Mouse (Mus musculus) stomach, embryonic 15.5 days (tissue): ENCODE results near the gene Ptp4a2. TPM values are rescaled to one million over a fixed set of nuclear protein-coding genes. Genes with fewer than 3 reads are reported as not detected.
"Not testable (repeated sequence)": the region's sequence is repeated elsewhere in the genome, so short reads cannot be mapped to it uniquely, and the experiment has no call there.

ENCODE experiments used
- ATAC-seq: fragments of 200-750 bp; cut with Nextera tagmentation; 2 replicates; pipeline ENCODE4 v1.8.0; 2017; ENCODE audit warnings: low read depth, moderate number of reproducible peaks, moderate TSS enrichment; ENCODE audit not compliant: insufficient read depth, low FRiP score
- H3K27ac ChIP-seq: fragments of 300-500 bp; sonication (generic); 2 replicates; pipeline ENCODE4 v1.5.1; 2015; ENCODE audit warnings: mild to moderate bottlenecking, inconsistent platforms
- H3K27me3 ChIP-seq: fragments of 300-500 bp; sonication (generic); replicated peaks from 2 replicates; pipeline ENCODE4 v1.6.1; 2015; ENCODE audit warnings: inconsistent platforms
- H3K36me3 ChIP-seq: fragments of 300-500 bp; sonication (generic); 2 replicates; pipeline ENCODE4 v1.6.1; 2015; ENCODE audit warnings: inconsistent platforms
- H3K4me1 ChIP-seq: fragments of 300-500 bp; sonication (generic); 2 replicates; pipeline ENCODE4 v1.6.1; 2015; ENCODE audit warnings: inconsistent platforms
- H3K4me2 ChIP-seq: fragments of 300-500 bp; sonication (generic); 2 replicates; pipeline ENCODE4 v1.6.1; 2015; ENCODE audit warnings: mild to moderate bottlenecking, inconsistent platforms
- H3K4me3 ChIP-seq: fragments of 300-500 bp; sonication (generic); replicated peaks from 2 replicates; pipeline ENCODE4 v1.5.1; 2015; ENCODE audit warnings: inconsistent platforms
- H3K9ac ChIP-seq: fragments of 300-500 bp; sonication (generic); 2 replicates; pipeline ENCODE4 v1.6.1; 2015; ENCODE audit warnings: inconsistent platforms
- H3K9me3 ChIP-seq: fragments of 300-500 bp; sonication (generic); 2 replicates; pipeline ENCODE4 v1.6.1; 2016; ENCODE audit warnings: inconsistent platforms
- WGBS: fragments of 180-500 bp; shearing (Covaris S2); methylation state at CpG from one replicate; pipeline ENCODE4 v1.1.7; 2015; 5-methylcytosine and 5-hydroxymethylcytosine counted together
- polyA plus RNA-seq: library from polyadenylated mRNA; unstranded; fragments of >200 nt; fragmentation: Nextera tagmentation; extraction: Ambion mirVana; gene quantifications from 2 replicates; pipeline ENCODE4 v1.2.1, GENCODE M21; 2015

Ptp4a2 gene
- polyA plus RNA-seq, 1 experiment from 2014 or later, result 318 TPM

GRCm38 (mm10) chr4:129877967-129878655 lies 67.1 kb downstream of the Ptp4a2 start:
- H3K4me1 ChIP-seq, result peaks cover 22% of the 10 kb centered on the region
- ATAC-seq, result no peak
- no peaks in the 10 kb centered on the region for H3K27me3 ChIP-seq
- H3K4me3 ChIP-seq, result no peak overlapping the region
- H3K36me3 ChIP-seq, result no peaks in the 10 kb centered on the region
- 67% methylated on average over 11 of the region's 11 CpGs for WGBS
- H3K4me2 ChIP-seq, result peak overlapping the region; percentile 57
- peak overlapping the region; percentile 87; the same call in 1 of the 2 replicates for H3K27ac ChIP-seq
- no peaks in the 10 kb centered on the region for H3K9me3 ChIP-seq
- H3K9ac ChIP-seq, result no peak overlapping the region

GRCm38 (mm10) chr4:129878656-129879145 lies 67.7 kb downstream of the Ptp4a2 start:
- Histone ChIP-seq H3K27me3 (no peaks in the 10 kb centered on the region), H3K4me2 (no peak overlapping the region), H3K4me1 (peaks cover 23% of the 10 kb centered on the region), H3K27ac (no peak overlapping the region), H3K9me3 (no peaks in the 10 kb centered on the region), H3K4me3 (no peak overlapping the region), H3K36me3 (no peaks in the 10 kb centered on the region), H3K9ac (no peak overlapping the region)
- 79% methylated on average over 8 of the region's 8 CpGs for WGBS
- no peak for ATAC-seq

- Histone ChIP-seq H3K4me2 (no peak overlapping the region), H3K4me1 (peaks cover 23% of the 10 kb centered on the region), H3K9ac (no peak overlapping the region), H3K27me3 (no peaks in the 10 kb centered on the region), H3K9me3 (no peaks in the 10 kb centered on the region), H3K36me3 (no peaks in the 10 kb centered on the region), H3K27ac (no peak overlapping the region), H3K4me3 (no peak overlapping the region)
- 75% methylated on average over 4 of the region's 4 CpGs for WGBS
- no peak for ATAC-seq
These were observed 68.3 kb downstream of the Ptp4a2 start for GRCm38 (mm10) chr4:129879206-129879780.

- H3K36me3 ChIP-seq, result no peaks in the 10 kb centered on the region
- no peak overlapping the region for H3K4me2 ChIP-seq
- peaks cover 23% of the 10 kb centered on the region for H3K4me1 ChIP-seq
- no peaks in the 10 kb centered on the region for H3K27me3 ChIP-seq
- ATAC-seq, result no peak
- WGBS, result 65% methylated on average over 7 of the region's 7 CpGs
- no peak overlapping the region for H3K27ac ChIP-seq
- H3K4me3 ChIP-seq, result no peak overlapping the region
- H3K9me3 ChIP-seq, result no peaks in the 10 kb centered on the region
- H3K9ac ChIP-seq, result no peak overlapping the region
These were observed 69.6 kb downstream of the Ptp4a2 start for GRCm38 (mm10) chr4:129880615-129881014.

- H3K4me2 ChIP-seq, result peak overlapping the region; percentile 31; the same call in 1 of the 2 replicates
- peak overlapping the region; percentile 72 for H3K27ac ChIP-seq
- H3K4me1 ChIP-seq, result peaks cover 23% of the 10 kb centered on the region
- ATAC-seq, result no peak
- no peaks in the 10 kb centered on the region for H3K9me3 ChIP-seq
- no peaks in the 10 kb centered on the region for H3K27me3 ChIP-seq
- H3K9ac ChIP-seq, result no peak overlapping the region
- H3K4me3 ChIP-seq, result no peak overlapping the region
- 13% methylated on average over 3 of the region's 3 CpGs for WGBS
- H3K36me3 ChIP-seq, result no peaks in the 10 kb centered on the region
These were observed 70.6 kb downstream of the Ptp4a2 start for GRCm38 (mm10) chr4:129881661-129882060.

- Histone ChIP-seq H3K9me3 (no peaks in the 10 kb centered on the region), H3K36me3 (no peaks in the 10 kb centered on the region), H3K27ac (peak overlapping the region; percentile 72), H3K27me3 (no peaks in the 10 kb centered on the region), H3K4me1 (peaks cover 15% of the 10 kb centered on the region), H3K4me3 (no peak overlapping the region; the same call in 1 of the 2 replicates), H3K9ac (no peak overlapping the region), H3K4me2 (peak overlapping the region; percentile 31)
- ATAC-seq, result no peak; the same call in 1 of the 2 replicates
- WGBS, result 19% methylated on average over 11 of the region's 11 CpGs
These were observed 71.7 kb downstream of the Ptp4a2 start for GRCm38 (mm10) chr4:129882555-129883293.

- no peaks in the 10 kb centered on the region for H3K27me3 ChIP-seq
- WGBS, result 65% methylated on average over 12 of the region's 12 CpGs
- no peak overlapping the region for H3K4me2 ChIP-seq
- peaks cover 12% of the 10 kb centered on the region for H3K4me1 ChIP-seq
- no peak overlapping the region for H3K4me3 ChIP-seq
- no peak for ATAC-seq
- no peak overlapping the region for H3K27ac ChIP-seq
- H3K36me3 ChIP-seq, result no peaks in the 10 kb centered on the region
- no peaks in the 10 kb centered on the region for H3K9me3 ChIP-seq
- no peak overlapping the region for H3K9ac ChIP-seq
These were observed 73.3 kb downstream of the Ptp4a2 start for GRCm38 (mm10) chr4:129884041-129884930.

GRCm38 (mm10) chr4:129889661-129890060 lies 78.6 kb downstream of the Ptp4a2 start:
- no peak overlapping the region for H3K4me2 ChIP-seq
- no peak overlapping the region for H3K4me3 ChIP-seq
- no peaks in the 10 kb centered on the region for H3K36me3 ChIP-seq
- 79% methylated on average over 10 of the region's 10 CpGs for WGBS
- no peaks in the 10 kb centered on the region for H3K4me1 ChIP-seq
- H3K27me3 ChIP-seq, result no peaks in the 10 kb centered on the region
- ATAC-seq, result no peak
- no peaks in the 10 kb centered on the region for H3K9me3 ChIP-seq
- H3K27ac ChIP-seq, result no peak overlapping the region
- H3K9ac ChIP-seq, result no peak overlapping the region

GRCm38 (mm10) chr4:129890094-129890493 lies 79.1 kb downstream of the Ptp4a2 start:
- Histone ChIP-seq H3K36me3 (no peaks in the 10 kb centered on the region), H3K27me3 (no peaks in the 10 kb centered on the region), H3K4me3 (no peak overlapping the region), H3K9ac (no peak overlapping the region), H3K4me1 (no peaks in the 10 kb centered on the region), H3K4me2 (no peak overlapping the region), H3K9me3 (no peaks in the 10 kb centered on the region), H3K27ac (no peak overlapping the region)
- 89% methylated on average over 7 of the region's 7 CpGs for WGBS
- ATAC-seq, result no peak

- Histone ChIP-seq H3K4me2 (no peak overlapping the region), H3K27ac (no peak overlapping the region), H3K36me3 (no peaks in the 10 kb centered on the region), H3K27me3 (no peaks in the 10 kb centered on the region), H3K9ac (no peak overlapping the region), H3K4me1 (no peaks in the 10 kb centered on the region), H3K9me3 (no peaks in the 10 kb centered on the region), H3K4me3 (no peak overlapping the region)
- 88% methylated on average over 3 of the region's 3 CpGs for whole genome bisulfite sequencing
- ATAC-seq, result no peak
These were observed 83.8 kb downstream of the Ptp4a2 start for GRCm38 (mm10) chr4:129894861-129895260.

- 94% methylated on average over 18 of the region's 18 CpGs for WGBS
- not testable (repeated sequence) for H3K27me3 ChIP-seq, H3K36me3 ChIP-seq, H3K4me2 ChIP-seq, H3K27ac ChIP-seq, ATAC-seq, H3K9me3 ChIP-seq, H3K4me1 ChIP-seq, H3K4me3 ChIP-seq, H3K9ac ChIP-seq
These were observed 87.8 kb downstream of the Ptp4a2 start for GRCm38 (mm10) chr4:129898815-129899214.
